Mouse (Mus musculus) heart, adult 2 months (tissue): Measurements from ENCODE around the gene Gm3409. TPM values are rescaled to one million over a fixed set of nuclear protein-coding genes. Genes with fewer than 3 reads are reported as not detected.
"Not testable (repeated sequence)": the region's sequence is repeated elsewhere in the genome, so short reads cannot be mapped to it uniquely, and the experiment has no call there.

Experiments
- DNase-seq, 2 experiments: peaks; one replicate each; pipeline ENCODE4 v3.0.0; 2021
- H3K27ac ChIP-seq: fragments of 200-600 bp; 2 replicates; pipeline ENCODE4 v1.8.1; 2022
- H3K27me3 ChIP-seq: fragments of 200-500 bp; 2 replicates; pipeline ENCODE4 v1.6.1; 2012; ENCODE audit warnings: mild to moderate bottlenecking, low read length, inconsistent platforms, mixed read lengths; ENCODE audit not compliant: control insufficient read depth, insufficient read depth
- H3K36me3 ChIP-seq: fragments of 200-500 bp; 2 replicates; pipeline ENCODE4 v1.6.1; 2012; ENCODE audit warnings: low read length, inconsistent platforms; ENCODE audit not compliant: control insufficient read depth, insufficient read depth
- H3K4me1 ChIP-seq: fragments of 200-500 bp; 2 replicates; pipeline ENCODE4 v1.6.1; 2011; ENCODE audit warnings: low read length; ENCODE audit not compliant: control insufficient read depth, insufficient read depth
- H3K4me3 ChIP-seq: fragments of 200-600 bp; 2 replicates; pipeline ENCODE4 v1.8.1; 2022
- H3K79me2 ChIP-seq: fragments of 200-500 bp; replicated peaks from 2 replicates; pipeline ENCODE4 v1.6.1; 2012; ENCODE audit warnings: mild to moderate bottlenecking, inconsistent platforms, low read length, moderate library complexity, mixed read lengths; ENCODE audit not compliant: control insufficient read depth, insufficient read depth
- H3K9ac ChIP-seq: fragments of 200-500 bp; 2 replicates; pipeline ENCODE4 v1.6.1; 2012; ENCODE audit warnings: low read depth, mild to moderate bottlenecking, control low read depth, inconsistent platforms, low read length, mixed read lengths
- CTCF ChIP-seq: fragments of 200-600 bp; IDR thresholded peaks from 2 replicates; pipeline ENCODE4 v1.8.1; 2022; ENCODE audit warnings: antibody characterized with exemption, mild to moderate bottlenecking, moderate library complexity
- WGBS: fragments of 180-500 bp; shearing (Covaris S2); methylation state at CpG from one replicate; pipeline ENCODE4 v1.1.7; 2018; 5-methylcytosine and 5-hydroxymethylcytosine counted together
- intact Hi-C: fragments of 180-260 bp; cut with DNase I; formaldehyde crosslinking; loops from one replicate; pipeline ENCODE4 v1.15.1; 2025
- long read RNA-seq: library from polyadenylated mRNA; stranded (forward); transcript quantifications from one replicate; pipeline ENCODE4 v2.0.0, GENCODE M21; 2021
- polyA plus RNA-seq: library from polyadenylated mRNA; depleted of rRNA; stranded (reverse); fragments of >200 nt; gene quantifications from 2 replicates; pipeline ENCODE4 v1.2.3, GENCODE M21; 2012; rRNA removed
- total RNA-seq, 2 experiments: library from RNA; stranded (reverse); gene quantifications; 2 replicates each; pipeline ENCODE4 v1.2.3; 2021

Gm3409 gene
- total RNA-seq = not detected
- not detected in 2 replicates for polyA plus RNA-seq
- long read RNA-seq = 0 reads

- H3K79me2 ChIP-seq, H3K27ac ChIP-seq, intact Hi-C loops, H3K9ac ChIP-seq, H3K4me3 ChIP-seq, H3K4me1 ChIP-seq, H3K36me3 ChIP-seq, DNase-seq, H3K27me3 ChIP-seq: not testable (repeated sequence)
- 97% methylated on average over 3 of the region's 3 CpGs for WGBS
These were observed at the start of gene Gm3409 for GRCm38 (mm10) chr5:146537347-146537746. Gm3409 (plus strand) TSS chr5:146537647.

- H3K36me3 ChIP-seq, H3K9ac ChIP-seq, H3K4me3 ChIP-seq, H3K4me1 ChIP-seq, intact Hi-C loops, H3K27me3 ChIP-seq, H3K79me2 ChIP-seq, H3K27ac ChIP-seq: not testable (repeated sequence)
- peak; percentile 49 for TF ChIP-seq CTCF
- WGBS = 5% methylated on average over 3 of the region's 4 CpGs
- peak in 1 of 2 experiments; percentile 7 for DNase-seq
These were observed 48.5 kb upstream of the Gm3409 start for GRCm38 (mm10) chr5:146488959-146489358.

- DNase-seq, H3K9ac ChIP-seq, intact Hi-C loops, H3K27me3 ChIP-seq, H3K79me2 ChIP-seq, H3K4me3 ChIP-seq, H3K27ac ChIP-seq, H3K4me1 ChIP-seq, H3K36me3 ChIP-seq: not testable (repeated sequence)
- no CpG with 5 or more reads among the region's 5 CpGs for WGBS
These were observed 46.4 kb upstream of the Gm3409 start, which contains the start of gene Gm6370 for GRCm38 (mm10) chr5:146491063-146491462. Gm6370 (plus strand) TSS chr5:146491363.

- H3K4me1 ChIP-seq, H3K27ac ChIP-seq, H3K36me3 ChIP-seq, H3K79me2 ChIP-seq, H3K27me3 ChIP-seq, DNase-seq, H3K9ac ChIP-seq, intact Hi-C loops, H3K4me3 ChIP-seq: not testable (repeated sequence)
- no CpG with 5 or more reads among the region's 5 CpGs for WGBS
These were observed 35.3 kb upstream of the Gm3409 start, which contains the start of gene 4930449I24Rik for GRCm38 (mm10) chr5:146502099-146502498. 4930449I24Rik (plus strand) TSS chr5:146502399.

- H3K79me2 ChIP-seq, intact Hi-C loops, H3K27ac ChIP-seq, H3K4me3 ChIP-seq, H3K36me3 ChIP-seq, H3K27me3 ChIP-seq, DNase-seq, H3K4me1 ChIP-seq, H3K9ac ChIP-seq: not testable (repeated sequence)
- 80% methylated on average over 1 of the region's 5 CpGs for WGBS
These were observed 23.6 kb upstream of the Gm3409 start, which contains the start of gene Gm3402 for GRCm38 (mm10) chr5:146513823-146514222. Gm3402 (plus strand) TSS chr5:146514123.

GRCm38 (mm10) chr5:146525501-146525900 lies 11.9 kb upstream of the Gm3409 start, which contains the start of gene Gm3404:
Gm3404 (plus strand) TSS chr5:146525801.
- DNase-seq, H3K27ac ChIP-seq, intact Hi-C loops, H3K36me3 ChIP-seq, H3K9ac ChIP-seq, H3K79me2 ChIP-seq, H3K27me3 ChIP-seq, H3K4me1 ChIP-seq, H3K4me3 ChIP-seq: not testable (repeated sequence)
- WGBS = 86% methylated on average over 3 of the region's 3 CpGs

- H3K36me3 ChIP-seq, intact Hi-C loops, H3K9ac ChIP-seq, H3K4me1 ChIP-seq, DNase-seq, H3K4me3 ChIP-seq, H3K79me2 ChIP-seq, H3K27ac ChIP-seq, H3K27me3 ChIP-seq: not testable (repeated sequence)
- no CpG with 5 or more reads among the region's 3 CpGs for WGBS
These were observed 18.4 kb downstream of the Gm3409 start, which contains the start of gene Gm3415 for GRCm38 (mm10) chr5:146555836-146556235. Gm3415 (plus strand) TSS chr5:146556136.
